Mouse (Mus musculus): ENCODE measurements around the gene Magi2. TPM values are rescaled to one million over a fixed set of nuclear protein-coding genes. Genes with fewer than 3 reads are reported as not detected.

The Magi2 gene
- polyA plus RNA-seq, 1 experiment from 2014 or later, result 3.2 TPM

DNA sequence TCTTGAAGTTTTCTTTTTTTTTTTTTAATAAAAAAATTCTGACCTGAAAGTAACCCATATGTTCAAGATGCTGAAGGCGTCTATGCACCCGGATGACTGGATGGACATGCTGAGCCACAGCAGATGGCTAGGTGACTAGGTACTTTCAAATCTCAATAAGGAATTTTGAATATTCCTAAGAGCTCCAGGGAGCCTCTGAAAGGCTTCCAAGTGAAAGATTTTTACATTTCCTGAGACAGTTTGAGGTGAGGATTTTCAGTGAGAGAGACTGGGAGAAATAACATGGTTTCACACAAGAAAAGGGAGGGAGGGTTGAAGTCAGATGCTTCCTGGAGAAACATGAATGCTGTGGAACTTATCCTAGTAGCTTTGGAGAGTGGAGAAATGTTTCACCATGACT, 1048.8 kb downstream of the Magi2 start:
- H3K27ac ChIP-seq (ENCODE audit: low read depth), result no peak overlapping the region
- H3K9me3 ChIP-seq (ENCODE audit: control insufficient read depth, low read length), result no peaks in the 10 kb centered on the region
- H3K4me1 ChIP-seq (replicated peaks; ENCODE audit: control insufficient read depth, insufficient read depth, low read length), result no peaks in the 10 kb centered on the region
- H3K9ac ChIP-seq (ENCODE audit: low read length), result no peak overlapping the region
- WGBS, result 80% methylated on average over 2 of the region's 2 CpGs
- no peak for DNase-seq (ENCODE audit: low spot score)
- no peak for ATAC-seq (replicated peaks; ENCODE audit: low FRiP score, low TSS enrichment, low read depth)
- no peak overlapping the region for H3K4me2 ChIP-seq (ENCODE audit: low read length)
- no peaks in the 10 kb centered on the region for H3K27me3 ChIP-seq (replicated peaks; ENCODE audit: control insufficient read depth, insufficient read depth, low read length)
- H3K4me3 ChIP-seq (ENCODE audit: low read depth, low read length), result no peak overlapping the region
- H3K36me3 ChIP-seq (ENCODE audit: control insufficient read depth, insufficient read depth, low read length), result no peaks in the 10 kb centered on the region

DNA sequence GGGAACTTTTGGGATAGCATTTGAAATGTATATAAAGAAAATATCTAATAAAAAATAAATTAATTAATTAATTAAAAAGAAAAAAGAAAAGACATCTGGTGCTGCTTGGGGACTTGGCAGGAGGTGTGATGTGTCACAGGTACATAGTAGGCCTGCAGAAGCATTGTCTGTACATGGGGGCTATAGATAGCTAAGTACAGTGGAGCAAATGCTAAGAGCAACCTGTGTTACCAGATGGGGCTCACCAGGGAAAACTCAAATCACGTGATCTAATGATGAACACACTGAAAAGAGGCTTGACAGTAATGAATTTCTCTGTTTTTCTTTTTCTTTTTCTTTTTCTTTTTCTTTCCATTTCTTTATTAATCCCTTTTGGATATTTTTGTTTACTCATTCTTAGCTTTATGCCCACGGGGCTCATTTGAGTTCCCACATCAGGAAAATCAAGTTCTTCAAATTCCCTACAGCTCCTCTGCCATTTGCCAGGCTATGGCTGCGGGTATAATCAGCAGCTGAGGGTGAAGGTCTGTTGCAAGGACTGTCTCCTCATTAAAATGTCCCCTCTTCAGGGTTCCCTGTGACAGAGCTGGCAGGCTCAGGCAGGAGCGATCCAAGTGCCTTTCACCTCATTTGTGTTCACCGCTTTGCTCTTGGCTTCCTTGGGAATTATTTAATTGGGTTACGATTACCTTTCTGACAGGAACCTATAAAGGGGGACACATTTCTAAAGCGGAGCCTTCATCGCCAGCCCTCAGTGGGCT, 1058.4 kb downstream of the Magi2 start:
- Histone ChIP-seq H3K27me3 (replicated peaks; ENCODE audit: control insufficient read depth, insufficient read depth, low read length) (no peaks in the 10 kb centered on the region), H3K27ac (ENCODE audit: low read depth) (no peak overlapping the region), H3K4me2 (ENCODE audit: low read length) (no peak overlapping the region), H3K4me1 (replicated peaks; ENCODE audit: control insufficient read depth, insufficient read depth, low read length) (peaks cover 5% of the 10 kb centered on the region; the same call in 1 of the 2 replicates), H3K4me3 (ENCODE audit: low read depth, low read length) (no peak overlapping the region), H3K36me3 (ENCODE audit: control insufficient read depth, insufficient read depth, low read length) (no peaks in the 10 kb centered on the region), H3K9ac (ENCODE audit: low read length) (no peak overlapping the region), H3K9me3 (ENCODE audit: control insufficient read depth, low read length) (no peaks in the 10 kb centered on the region)
- no peak for ATAC-seq (replicated peaks; ENCODE audit: low FRiP score, low TSS enrichment, low read depth)
- 84% methylated on average over 8 of the region's 8 CpGs for WGBS
- no peak for DNase-seq (ENCODE audit: low spot score)

DNA sequence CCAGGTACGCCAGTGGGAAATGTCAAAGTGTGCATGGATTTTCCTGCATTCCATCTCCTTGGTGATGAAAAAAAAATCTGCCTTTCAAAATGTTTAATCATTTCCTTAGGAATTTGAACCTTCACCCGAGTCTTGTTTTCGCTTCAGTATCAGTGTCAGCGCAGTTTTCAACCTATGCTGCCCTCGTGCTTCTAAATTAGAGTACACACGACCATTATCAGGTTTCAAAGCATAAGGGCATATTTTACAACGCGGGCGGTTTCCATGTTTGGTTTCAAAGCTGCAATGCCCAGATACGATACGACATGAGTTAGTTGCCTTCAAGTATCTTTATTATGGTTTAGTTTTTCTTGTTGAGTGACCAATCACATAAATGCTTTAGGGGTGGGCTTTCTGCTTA, 1067.7 kb downstream of the Magi2 start:
- Histone ChIP-seq H3K27me3 (replicated peaks; ENCODE audit: control insufficient read depth, insufficient read depth, low read length) (no peaks in the 10 kb centered on the region), H3K4me2 (ENCODE audit: low read length) (no peak overlapping the region), H3K4me3 (ENCODE audit: low read depth, low read length) (no peak overlapping the region), H3K4me1 (replicated peaks; ENCODE audit: control insufficient read depth, insufficient read depth, low read length) (no peaks in the 10 kb centered on the region), H3K36me3 (ENCODE audit: control insufficient read depth, insufficient read depth, low read length) (no peaks in the 10 kb centered on the region), H3K9me3 (ENCODE audit: control insufficient read depth, low read length) (no peaks in the 10 kb centered on the region), H3K27ac (ENCODE audit: low read depth) (no peak overlapping the region), H3K9ac (ENCODE audit: low read length) (no peak overlapping the region)
- no peak for DNase-seq (ENCODE audit: low spot score)
- WGBS, result 50% methylated on average over 11 of the region's 11 CpGs
- ATAC-seq (replicated peaks; ENCODE audit: low FRiP score, low TSS enrichment, low read depth), result no peak

DNA sequence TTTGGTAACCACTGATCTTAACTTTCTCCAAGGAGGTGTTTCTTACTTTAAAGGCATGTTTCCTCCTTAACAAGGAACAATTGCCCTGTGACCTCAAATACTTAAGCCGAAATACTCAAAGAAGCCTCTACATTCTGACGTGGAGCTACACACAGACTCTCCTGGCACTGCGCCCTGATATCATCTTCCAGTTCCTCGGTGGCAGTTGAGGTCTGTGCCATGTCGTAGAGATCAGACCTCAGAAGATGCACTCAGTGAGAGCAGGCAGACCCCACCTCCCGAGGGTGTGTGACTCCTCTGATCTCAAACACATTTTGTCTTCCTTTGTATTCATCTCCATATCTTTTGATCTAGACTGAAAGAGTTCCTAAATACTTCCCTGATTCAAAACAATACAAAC, 1073.0 kb downstream of the Magi2 start:
- Histone ChIP-seq H3K9me3 (ENCODE audit: control insufficient read depth, low read length) (no peaks in the 10 kb centered on the region), H3K4me1 (replicated peaks; ENCODE audit: control insufficient read depth, insufficient read depth, low read length) (no peaks in the 10 kb centered on the region), H3K9ac (ENCODE audit: low read length) (no peak overlapping the region), H3K4me3 (ENCODE audit: low read depth, low read length) (no peak overlapping the region), H3K27ac (ENCODE audit: low read depth) (no peak overlapping the region), H3K27me3 (replicated peaks; ENCODE audit: control insufficient read depth, insufficient read depth, low read length) (no peaks in the 10 kb centered on the region), H3K4me2 (ENCODE audit: low read length) (no peak overlapping the region), H3K36me3 (ENCODE audit: control insufficient read depth, insufficient read depth, low read length) (no peaks in the 10 kb centered on the region)
- WGBS, result 65% methylated on average over 6 of the region's 6 CpGs
- DNase-seq (ENCODE audit: low spot score) (no peak), ATAC-seq (replicated peaks; ENCODE audit: low FRiP score, low TSS enrichment, low read depth) (no peak)

DNA sequence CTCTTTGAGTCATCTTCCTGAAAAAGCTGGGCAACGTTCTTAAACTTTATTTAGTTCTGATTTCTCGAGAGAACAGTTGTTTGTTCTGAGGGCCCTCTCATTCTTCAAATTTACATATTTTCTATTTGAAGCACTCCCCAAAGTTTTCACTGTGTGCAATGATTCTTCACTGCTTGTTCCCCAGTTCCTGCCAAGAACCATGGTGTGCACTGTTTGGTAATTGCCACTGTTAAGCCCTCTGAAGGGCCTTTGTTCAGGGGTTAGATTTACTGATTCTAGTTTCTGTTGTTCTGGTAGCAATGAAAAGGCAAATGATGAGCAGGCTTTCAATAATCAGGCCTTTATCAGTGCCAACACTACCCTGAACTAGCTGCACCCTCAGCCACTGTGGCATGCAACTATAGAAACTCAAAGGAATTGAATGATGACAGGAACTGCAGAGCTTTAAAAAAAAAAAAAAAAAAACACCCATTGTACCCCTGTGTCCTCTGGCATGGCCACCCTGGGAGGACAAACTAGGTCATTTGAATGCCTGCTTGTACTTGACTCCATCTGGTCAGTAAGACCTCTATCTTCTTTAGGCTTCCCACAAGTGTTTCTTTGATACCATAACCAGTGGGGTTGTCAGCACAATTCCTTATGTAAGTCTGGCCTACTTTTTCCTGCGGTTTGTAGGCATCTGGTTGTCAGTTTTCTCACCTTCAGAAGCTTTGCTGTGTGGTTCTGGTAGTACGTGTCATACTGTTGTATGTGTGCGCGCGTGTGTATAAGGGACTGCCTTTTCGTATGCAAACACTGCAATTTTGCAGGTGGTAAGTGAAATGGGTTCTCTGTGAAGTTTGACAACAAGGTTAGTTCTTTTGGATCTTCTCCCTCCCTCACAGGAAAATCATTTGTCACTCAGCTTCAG, 1076.5 kb downstream of the Magi2 start:
- H3K4me3 ChIP-seq (ENCODE audit: low read depth, low read length), result no peak overlapping the region
- ATAC-seq (replicated peaks; ENCODE audit: low FRiP score, low TSS enrichment, low read depth), result no peak

DNA sequence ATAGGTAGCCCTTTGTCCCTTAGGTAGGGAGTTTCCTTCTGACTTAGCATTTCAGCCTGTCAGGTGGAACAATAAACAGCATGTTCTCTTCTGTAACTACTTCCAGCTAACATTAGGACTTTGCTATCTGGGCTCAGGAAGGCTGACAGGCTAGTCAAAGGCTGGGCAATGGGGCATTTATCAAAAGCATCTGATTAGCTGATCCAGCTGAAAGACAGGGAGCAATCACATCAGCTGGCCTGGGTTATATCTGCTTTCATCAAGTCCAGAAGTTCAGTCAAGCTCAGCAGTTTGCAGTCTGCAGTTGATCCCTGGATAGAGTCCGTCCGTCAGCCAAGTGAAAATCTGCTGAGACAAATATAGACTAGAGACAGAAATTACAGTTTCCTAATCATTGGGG, 1094.1 kb downstream of the Magi2 start:
- Histone ChIP-seq H3K36me3 (ENCODE audit: control insufficient read depth, insufficient read depth, low read length) (no peaks in the 10 kb centered on the region), H3K27ac (ENCODE audit: low read depth) (no peak overlapping the region)
- WGBS, result 81% methylated on average over 2 of the region's 2 CpGs

More for the DNA sequence above, 1076.5 kb downstream of the Magi2 start:
- Histone ChIP-seq H3K27ac (ENCODE audit: low read depth) (no peak overlapping the region), H3K9ac (ENCODE audit: low read length) (no peak overlapping the region), H3K36me3 (ENCODE audit: control insufficient read depth, insufficient read depth, low read length) (no peaks in the 10 kb centered on the region), H3K4me1 (replicated peaks; ENCODE audit: control insufficient read depth, insufficient read depth, low read length) (no peaks in the 10 kb centered on the region), H3K27me3 (replicated peaks; ENCODE audit: control insufficient read depth, insufficient read depth, low read length) (no peaks in the 10 kb centered on the region), H3K9me3 (ENCODE audit: control insufficient read depth, low read length) (no peaks in the 10 kb centered on the region), H3K4me2 (ENCODE audit: low read length) (no peak overlapping the region)
- no peak for DNase-seq (ENCODE audit: low spot score)
- WGBS, result 86% methylated on average over 8 of the region's 8 CpGs

DNA sequence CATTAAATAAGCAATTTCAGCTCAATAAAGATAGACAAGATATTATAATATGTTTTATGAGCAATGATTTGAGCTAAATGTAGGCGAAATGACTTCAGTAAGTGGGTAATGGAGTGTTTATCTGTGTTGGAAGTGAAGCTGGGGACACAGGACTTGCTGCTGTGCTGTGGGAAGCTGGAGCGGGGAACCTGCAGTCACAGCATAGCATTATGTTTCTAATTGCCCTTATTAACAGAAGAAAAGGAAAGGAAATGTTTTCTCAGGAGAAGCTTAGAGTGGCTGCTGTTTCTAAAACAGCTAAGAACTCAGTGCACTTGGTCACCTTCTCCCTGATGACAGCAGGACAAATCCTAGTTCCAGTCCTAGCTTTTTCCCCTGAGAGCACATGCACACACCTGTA, 1098.5 kb downstream of the Magi2 start:
- Histone ChIP-seq H3K36me3 (ENCODE audit: control insufficient read depth, insufficient read depth, low read length) (no peaks in the 10 kb centered on the region), H3K27me3 (replicated peaks; ENCODE audit: control insufficient read depth, insufficient read depth, low read length) (no peaks in the 10 kb centered on the region), H3K9ac (ENCODE audit: low read length) (no peak overlapping the region), H3K4me3 (ENCODE audit: low read depth, low read length) (no peak overlapping the region), H3K27ac (ENCODE audit: low read depth) (no peak overlapping the region), H3K4me1 (replicated peaks; ENCODE audit: control insufficient read depth, insufficient read depth, low read length) (no peaks in the 10 kb centered on the region), H3K9me3 (ENCODE audit: control insufficient read depth, low read length) (no peaks in the 10 kb centered on the region), H3K4me2 (ENCODE audit: low read length) (no peak overlapping the region)
- ATAC-seq (replicated peaks; ENCODE audit: low FRiP score, low TSS enrichment, low read depth) (no peak), DNase-seq (ENCODE audit: low spot score) (no peak)
- 61% methylated on average over 2 of the region's 2 CpGs for WGBS

More for the DNA sequence above, 1094.1 kb downstream of the Magi2 start:
- Histone ChIP-seq H3K4me2 (ENCODE audit: low read length) (no peak overlapping the region), H3K4me1 (replicated peaks; ENCODE audit: control insufficient read depth, insufficient read depth, low read length) (no peaks in the 10 kb centered on the region), H3K4me3 (ENCODE audit: low read depth, low read length) (no peak overlapping the region), H3K9ac (ENCODE audit: low read length) (no peak overlapping the region), H3K27me3 (replicated peaks; ENCODE audit: control insufficient read depth, insufficient read depth, low read length) (no peaks in the 10 kb centered on the region), H3K9me3 (ENCODE audit: control insufficient read depth, low read length) (no peaks in the 10 kb centered on the region)
- ATAC-seq (replicated peaks; ENCODE audit: low FRiP score, low TSS enrichment, low read depth) (no peak), DNase-seq (ENCODE audit: low spot score) (no peak)

DNA sequence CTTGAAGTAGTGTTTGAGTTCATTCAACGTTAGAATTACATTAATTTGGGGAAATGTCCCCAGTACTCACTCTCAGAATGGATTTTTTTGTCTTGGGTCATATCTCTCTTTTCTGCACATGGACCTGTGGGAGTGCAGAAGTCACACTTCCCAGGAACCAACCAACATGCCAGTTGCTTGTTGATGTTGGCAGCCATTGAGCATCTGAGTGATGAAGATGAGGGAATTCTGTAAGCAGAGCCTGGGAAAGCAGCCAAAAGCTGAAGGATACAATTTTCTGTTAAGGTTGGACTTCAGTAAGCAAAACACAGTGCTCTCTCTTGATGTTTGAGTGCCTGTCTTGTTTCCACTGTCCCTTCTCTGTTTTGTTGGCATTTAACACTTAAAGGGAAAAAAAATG, 1102.1 kb downstream of the Magi2 start:
- no peak overlapping the region for H3K4me3 ChIP-seq (ENCODE audit: low read depth, low read length)
- no peak overlapping the region for H3K27ac ChIP-seq (ENCODE audit: low read depth)
- no peak for DNase-seq (ENCODE audit: low spot score)
- no peak overlapping the region for H3K9ac ChIP-seq (ENCODE audit: low read length)
- H3K9me3 ChIP-seq (ENCODE audit: control insufficient read depth, low read length), result no peaks in the 10 kb centered on the region
- H3K36me3 ChIP-seq (ENCODE audit: control insufficient read depth, insufficient read depth, low read length), result no peaks in the 10 kb centered on the region
- H3K27me3 ChIP-seq (replicated peaks; ENCODE audit: control insufficient read depth, insufficient read depth, low read length), result no peaks in the 10 kb centered on the region
- H3K4me2 ChIP-seq (ENCODE audit: low read length), result no peak overlapping the region
- H3K4me1 ChIP-seq (replicated peaks; ENCODE audit: control insufficient read depth, insufficient read depth, low read length), result no peaks in the 10 kb centered on the region
- WGBS, result 62% methylated on average over 1 of the region's 1 CpGs
- ATAC-seq (replicated peaks; ENCODE audit: low FRiP score, low TSS enrichment, low read depth), result no peak
